Mouse (Mus musculus): Measurements from ENCODE around the gene Slc9a3r1. TPM values are rescaled to one million over a fixed set of nuclear protein-coding genes. Genes with fewer than 3 reads are reported as not detected.
A peak's percentile ranks its signal among the peaks of the same experiment; 100 is the strongest.

Gene Slc9a3r1
- total RNA-seq, 2 experiments from 2014 or later, result 28.9 to 37.6 TPM

- no peak for DNase-seq (ENCODE audit: low spot score in 2 of 2)
Observed at GRCm38 (mm10) chr11:115161578-115162204, 1.4 kb upstream of the Slc9a3r1 start.

GRCm38 (mm10) chr11:115162205-115162601 lies 938 bp upstream of the Slc9a3r1 start:
- DNase-seq (ENCODE audit: low spot score in 2 of 2), result no peak

GRCm38 (mm10) chr11:115163568-115164150 lies 518 bp downstream of the Slc9a3r1 start:
- DNase-seq (ENCODE audit: low spot score in 2 of 2), result no peak

- no peak for DNase-seq (ENCODE audit: low spot score in 2 of 2)
Observed at GRCm38 (mm10) chr11:115164341-115164975, 1.3 kb downstream of the Slc9a3r1 start.

- no peak for DNase-seq (ENCODE audit: low spot score in 2 of 2)
Observed at GRCm38 (mm10) chr11:115164976-115165374, 1.8 kb downstream of the Slc9a3r1 start.

GRCm38 (mm10) chr11:115166776-115167175 lies 3.6 kb downstream of the Slc9a3r1 start:
- no peak for DNase-seq (ENCODE audit: low spot score in 2 of 2)

GRCm38 (mm10) chr11:115167631-115168249 lies 4.6 kb downstream of the Slc9a3r1 start:
- DNase-seq (ENCODE audit: low spot score in 2 of 2), result no peak

GRCm38 (mm10) chr11:115169430-115169829 lies 6.3 kb downstream of the Slc9a3r1 start:
- DNase-seq (ENCODE audit: low spot score in 2 of 2), result no peak

GRCm38 (mm10) chr11:115171125-115171524 lies 8.0 kb downstream of the Slc9a3r1 start:
- DNase-seq (ENCODE audit: low spot score in 2 of 2), result no peak

- no peak for DNase-seq (ENCODE audit: low spot score in 2 of 2)
Observed at GRCm38 (mm10) chr11:115172825-115173287, 9.7 kb downstream of the Slc9a3r1 start.

GRCm38 (mm10) chr11:115173549-115174339 lies 10.6 kb downstream of the Slc9a3r1 start:
- DNase-seq (ENCODE audit: low spot score in 2 of 2), result no peak

- no peak for DNase-seq (ENCODE audit: low spot score in 2 of 2)
Observed at GRCm38 (mm10) chr11:115176399-115177190, 13.5 kb downstream of the Slc9a3r1 start.

GRCm38 (mm10) chr11:115177559-115178195 lies 14.5 kb downstream of the Slc9a3r1 start:
- DNase-seq (ENCODE audit: low spot score in 2 of 2), result no peak

- DNase-seq (ENCODE audit: low spot score in 2 of 2), result no peak
Observed at GRCm38 (mm10) chr11:115178766-115179165, 15.6 kb downstream of the Slc9a3r1 start.

GRCm38 (mm10) chr11:115179191-115179590 lies 16.1 kb downstream of the Slc9a3r1 start:
- DNase-seq (ENCODE audit: low spot score in 2 of 2), result no peak

- no peak for DNase-seq (ENCODE audit: low spot score in 2 of 2)
Observed at GRCm38 (mm10) chr11:115179881-115180280, 16.7 kb downstream of the Slc9a3r1 start.

- peak; percentile 63 to 76 for DNase-seq (ENCODE audit: low spot score in 2 of 2)
Observed at GRCm38 (mm10) chr11:115181913-115182638, 18.9 kb downstream of the Slc9a3r1 start.

- DNase-seq (ENCODE audit: low spot score in 2 of 2), result no peak
Observed at GRCm38 (mm10) chr11:115184973-115185372, 21.8 kb downstream of the Slc9a3r1 start.

- peak; percentile 99 for DNase-seq (ENCODE audit: low spot score in 2 of 2)
Observed at GRCm38 (mm10) chr11:115187224-115187639, 24.1 kb downstream of the Slc9a3r1 start, which contains the start of gene Tmem104. Gene Tmem104 (plus strand): TSS chr11:115187487.

Measured in adrenal gland, postnatal 4 days (tissue).